Mouse (Mus musculus): ENCODE measurements around the gene Gja8. TPM values are rescaled to one million over a fixed set of nuclear protein-coding genes. Genes with fewer than 3 reads are reported as not detected.

Gja8 gene
- polyA plus RNA-seq (2012; rRNA removed), result not detected in 2 replicates

DNA sequence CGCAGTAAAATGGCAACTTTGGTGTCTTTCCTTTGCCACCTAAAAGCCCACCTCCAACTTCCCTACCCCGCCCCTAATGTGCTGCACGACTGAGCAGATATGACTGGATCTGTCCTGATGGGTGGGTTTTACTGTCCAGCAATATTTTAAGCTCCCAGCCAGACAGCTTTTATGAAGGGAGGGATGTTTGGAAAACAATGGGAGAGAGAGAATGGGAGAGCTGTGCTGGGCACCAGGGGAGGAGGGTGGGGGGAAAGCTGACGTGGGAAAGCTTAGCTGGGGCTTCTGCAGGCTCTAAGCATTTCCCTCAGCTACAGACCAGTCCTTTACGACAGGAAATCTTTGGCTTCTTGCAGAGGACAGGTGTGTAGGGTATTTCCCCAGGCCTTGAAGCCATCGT is at the start of gene Gja8:
TSS of gene Gja8 (minus strand) at position 101 of the 400 bp plus-strand sequence.

GRCm38 (mm10) chr3:96904851-96905541 is 20.8 kb downstream of the Gja8 start, which contains the start of gene Gpr89:
Gpr89 (minus strand) TSS chr3:96905346.

GRCm38 (mm10) chr3:96904393-96904792 is 21.4 kb downstream of the Gja8 start, which contains the start of gene Gja5:
Gja5 (plus strand) TSS chr3:96904693.

Other genes with a start within 250 kb of the Gja8 start
- 5.5 and 6.9 TPM in 2 replicates for gene Pias3, start 229.6 kb downstream of the Gja8 start, polyA plus RNA-seq (2012; rRNA removed)
- 0.32 and 0.43 TPM in 2 replicates for gene Nudt17, start 217.5 kb downstream of the Gja8 start, polyA plus RNA-seq (2012; rRNA removed)
- 18.6 and 20.2 TPM in 2 replicates for gene Polr3c, start 198.4 kb downstream of the Gja8 start, polyA plus RNA-seq (2012; rRNA removed)
- gene Rnf115, start 198.4 kb downstream of the Gja8 start, polyA plus RNA-seq (2012; rRNA removed), result 14.4 and 15.0 TPM in 2 replicates
- gene Pdzk1, start 96.7 kb downstream of the Gja8 start, polyA plus RNA-seq (2012; rRNA removed), result 32.2 and 37.5 TPM in 2 replicates
- gene Cd160, start 96.7 kb downstream of the Gja8 start, polyA plus RNA-seq (2012; rRNA removed), result 0.31 and 0.60 TPM in 2 replicates
- 2.7 and 3.2 TPM in 2 replicates for gene Gja5, start 21.3 kb downstream of the Gja8 start, polyA plus RNA-seq (2012; rRNA removed)
- 7.8 and 7.9 TPM in 2 replicates for gene Gpr89, start 20.7 kb downstream of the Gja8 start, polyA plus RNA-seq (2012; rRNA removed)
- gene Acp6, start 232.8 kb upstream of the Gja8 start, polyA plus RNA-seq (2012; rRNA removed), result 19.4 and 20.5 TPM in 2 replicates

All from liver, embryonic 18 days (tissue).